Mouse (Mus musculus) testis, adult 2 months (tissue): ENCODE measurements around the gene Fyn.

Experiments used
- CTCF ChIP-seq: fragments of 200-500 bp; IDR thresholded peaks from 2 replicates; pipeline ENCODE4 v1.5.1; 2012; ENCODE audit warnings: low read depth, mild to moderate bottlenecking, inconsistent platforms, low read length, moderate library complexity; ENCODE audit not compliant: control insufficient read depth, insufficient read depth, insufficient replicate concordance
- POLR2A ChIP-seq: fragments of 200-500 bp; IDR thresholded peaks from 2 replicates; pipeline ENCODE4 v1.6.1; 2012; ENCODE audit warnings: low read depth, mild to moderate bottlenecking, inconsistent platforms, low read length, moderate library complexity; ENCODE audit not compliant: control insufficient read depth

GRCm38 (mm10) chr10:39339189-39339968 lies 29.3 kb upstream of the Fyn start:
- TF ChIP-seq POLR2A = no peak
- TF ChIP-seq CTCF = no peak
